Mouse (Mus musculus): ENCODE results near the gene Timm13. TPM values are rescaled to one million over a fixed set of nuclear protein-coding genes. Genes with fewer than 3 reads are reported as not detected.

Timm13 gene
- polyA plus RNA-seq, 1 experiment from 2014 or later: 282 TPM

DNA sequence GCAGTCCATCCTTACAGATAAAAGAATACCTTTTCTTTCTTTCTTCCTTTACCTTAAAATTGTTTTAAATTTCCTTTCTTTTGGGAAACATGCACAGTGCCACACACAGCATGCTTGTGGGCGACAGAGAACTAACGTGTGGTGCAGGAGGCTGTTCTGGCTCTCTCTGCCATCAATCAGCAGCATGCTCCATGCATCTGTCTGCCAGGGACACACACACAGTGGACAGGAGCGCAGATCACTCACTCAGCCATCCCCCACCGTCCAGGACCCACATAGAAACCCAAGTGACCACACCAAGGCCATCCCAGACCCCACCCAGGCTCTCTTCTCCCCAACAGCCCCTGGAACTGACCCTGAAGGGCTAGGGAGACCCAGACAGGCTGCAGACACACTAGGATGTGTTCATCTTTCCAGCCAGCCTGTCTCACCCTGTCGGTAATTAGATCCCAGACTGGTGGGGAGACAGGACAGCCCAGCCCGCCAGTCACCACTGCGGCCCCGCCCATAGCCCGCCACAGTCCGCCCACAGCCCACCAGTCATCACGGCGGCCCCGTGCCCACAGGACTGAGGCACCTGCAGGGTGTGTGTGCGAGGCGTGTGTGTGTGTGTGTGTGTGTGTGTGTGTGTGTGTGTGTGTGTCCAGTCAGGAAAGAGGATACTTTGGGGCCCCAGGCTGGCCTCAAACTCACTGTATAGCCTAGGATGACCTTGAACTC, 38.2 kb upstream of the Timm13 start:
- peaks cover 53% of the 10 kb centered on the region for H3K27me3 ChIP-seq (replicated peaks)
- H3K4me2 ChIP-seq (replicated peaks): peak overlapping the region; percentile 64
- WGBS: 10% methylated on average over 15 of the region's 15 CpGs
- H3K4me1 ChIP-seq: peaks cover 55% of the 10 kb centered on the region
- H3K9ac ChIP-seq: peak overlapping the region; percentile 41
- peak; percentile 27 for ATAC-seq (ENCODE audit: low FRiP score, low read depth)
- H3K36me3 ChIP-seq: no peaks in the 10 kb centered on the region
- no peaks in the 10 kb centered on the region for H3K9me3 ChIP-seq
- H3K4me3 ChIP-seq: no peak overlapping the region
- no peak overlapping the region for H3K27ac ChIP-seq

GRCm38 (mm10) chr10:80937646-80938045, 36.9 kb upstream of the Timm13 start:
- Histone ChIP-seq H3K4me2 (replicated peaks) (peak overlapping the region; percentile 31), H3K4me3 (no peak overlapping the region), H3K4me1 (peaks cover 67% of the 10 kb centered on the region), H3K27ac (no peak overlapping the region), H3K9me3 (no peaks in the 10 kb centered on the region), H3K27me3 (replicated peaks) (peaks cover 66% of the 10 kb centered on the region), H3K36me3 (no peaks in the 10 kb centered on the region), H3K9ac (0 out of 2 replicates have a peak overlapping the region, but pooled peaks have one; percentile 17)
- ATAC-seq (ENCODE audit: low FRiP score, low read depth): no peak
- WGBS: 38% methylated on average over 8 of the region's 8 CpGs

DNA sequence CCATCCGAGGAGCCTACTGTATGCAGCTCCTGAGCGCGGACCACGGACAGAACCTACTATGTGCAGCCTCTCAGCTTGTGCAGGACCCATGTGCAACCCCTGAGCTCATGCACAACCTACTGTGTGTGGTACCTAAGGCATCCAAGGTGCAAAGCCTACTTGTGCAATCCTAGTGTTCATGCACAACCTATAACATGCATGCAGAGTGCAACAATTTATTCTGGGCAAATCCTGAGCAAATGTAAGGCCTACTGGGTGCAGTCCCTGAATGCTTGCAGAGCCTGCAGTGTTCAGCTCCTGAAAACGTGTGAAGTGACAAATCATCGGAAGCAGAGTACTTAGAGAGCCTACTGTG, 36.0 kb upstream of the Timm13 start:
- peaks cover 75% of the 10 kb centered on the region for H3K4me1 ChIP-seq
- WGBS: 18% methylated on average over 6 of the region's 6 CpGs

DNA sequence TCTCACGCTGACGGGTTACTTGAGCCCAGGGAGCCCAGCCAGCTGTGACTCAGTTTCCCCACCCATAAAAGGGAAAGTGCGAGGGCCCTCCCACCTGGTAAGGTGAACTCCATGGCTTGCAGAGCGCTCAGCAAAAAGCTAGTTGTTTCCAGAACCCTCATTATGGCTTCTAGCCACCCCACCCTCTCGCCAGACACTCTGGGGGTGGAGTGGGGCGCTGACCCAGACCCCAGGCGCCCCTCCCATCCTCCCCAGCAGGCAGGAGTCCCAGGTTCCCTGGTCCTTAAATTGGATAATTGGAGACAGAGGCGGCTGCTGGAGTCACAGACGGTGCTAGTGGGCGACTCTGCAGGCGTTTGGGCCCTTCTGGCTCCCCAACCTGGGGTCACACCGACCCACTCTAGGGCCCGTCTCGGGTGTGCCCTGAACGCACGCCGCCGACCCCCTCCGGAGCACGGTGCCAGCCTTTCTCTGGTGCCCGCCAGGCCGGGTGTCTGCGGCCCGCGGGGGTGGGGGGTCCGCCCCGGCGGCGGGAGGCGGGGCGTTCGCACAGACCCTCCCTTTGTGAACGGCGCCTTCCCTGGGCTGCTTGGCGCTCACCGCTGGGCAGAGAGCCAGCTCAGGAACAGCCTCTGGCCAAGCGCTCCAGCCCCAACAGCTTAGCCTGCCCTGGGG, 35.5 kb upstream of the Timm13 start:
- peak; percentile 54 for ATAC-seq (ENCODE audit: low FRiP score, low read depth)
- H3K4me1 ChIP-seq: peaks cover 80% of the 10 kb centered on the region
- under 1% methylated on average over 37 of the region's 37 CpGs for WGBS
- H3K4me2 ChIP-seq (replicated peaks): peak overlapping the region; percentile 57
- H3K4me3 ChIP-seq: peak overlapping the region; percentile 25
- H3K27ac ChIP-seq: 0 out of 2 replicates have a peak overlapping the region, but pooled peaks have one; percentile 11
- no peaks in the 10 kb centered on the region for H3K36me3 ChIP-seq
- H3K27me3 ChIP-seq (replicated peaks): peaks cover 78% of the 10 kb centered on the region
- H3K9ac ChIP-seq: peak overlapping the region; percentile 27; the same call in 1 of the 2 replicates
- no peaks in the 10 kb centered on the region for H3K9me3 ChIP-seq

More for the DNA sequence above, 36.0 kb upstream of the Timm13 start:
- H3K4me2 ChIP-seq (replicated peaks): peak overlapping the region; percentile 57
- no peak for ATAC-seq (ENCODE audit: low FRiP score, low read depth)
- no peaks in the 10 kb centered on the region for H3K36me3 ChIP-seq
- H3K9me3 ChIP-seq: no peaks in the 10 kb centered on the region
- peaks cover 75% of the 10 kb centered on the region for H3K27me3 ChIP-seq (replicated peaks)
- no peak overlapping the region for H3K27ac ChIP-seq
- H3K4me3 ChIP-seq: no peak overlapping the region
- H3K9ac ChIP-seq: no peak overlapping the region; the same call in 1 of the 2 replicates

DNA sequence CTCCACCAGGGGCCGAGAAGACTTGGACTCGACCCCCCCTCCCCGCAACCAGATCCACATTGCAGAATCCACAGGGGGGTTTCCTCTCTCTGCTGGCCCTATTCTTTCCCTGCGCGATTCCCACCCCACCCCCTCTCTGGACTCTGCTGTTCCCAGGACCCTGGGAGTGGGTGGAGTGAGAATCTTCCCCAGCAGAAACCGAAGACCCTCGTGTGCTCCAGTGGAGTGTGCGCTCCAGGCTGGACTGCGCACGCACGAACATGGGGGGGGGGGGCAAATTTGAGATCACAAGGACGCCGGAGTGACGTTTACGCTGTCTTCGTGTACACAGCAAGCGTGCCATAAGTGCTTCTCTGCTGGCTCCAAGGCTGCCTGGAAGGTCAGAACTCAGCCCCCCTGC, 34.9 kb upstream of the Timm13 start:
- no peaks in the 10 kb centered on the region for H3K9me3 ChIP-seq
- no peak overlapping the region for H3K27ac ChIP-seq
- peaks cover 78% of the 10 kb centered on the region for H3K27me3 ChIP-seq (replicated peaks)
- H3K4me2 ChIP-seq (replicated peaks): peak overlapping the region; percentile 57
- peaks cover 84% of the 10 kb centered on the region for H3K4me1 ChIP-seq
- ATAC-seq (ENCODE audit: low FRiP score, low read depth): no peak
- no peak overlapping the region for H3K9ac ChIP-seq
- H3K4me3 ChIP-seq: 0 out of 2 replicates have a peak overlapping the region, but pooled peaks have one; percentile 25
- 3% methylated on average over 17 of the region's 17 CpGs for WGBS
- H3K36me3 ChIP-seq: no peaks in the 10 kb centered on the region

GRCm38 (mm10) chr10:80935241-80935640, 34.5 kb upstream of the Timm13 start:
- Histone ChIP-seq H3K4me1 (peaks cover 84% of the 10 kb centered on the region), H3K27me3 (replicated peaks) (peaks cover 81% of the 10 kb centered on the region), H3K27ac (no peak overlapping the region), H3K9me3 (no peaks in the 10 kb centered on the region), H3K4me2 (replicated peaks) (peak overlapping the region; percentile 57), H3K9ac (no peak overlapping the region), H3K4me3 (no peak overlapping the region), H3K36me3 (no peaks in the 10 kb centered on the region)
- no peak for ATAC-seq (ENCODE audit: low FRiP score, low read depth)
- WGBS: 2% methylated on average over 3 of the region's 3 CpGs

GRCm38 (mm10) chr10:80934136-80934985, 33.6 kb upstream of the Timm13 start:
- H3K27me3 ChIP-seq (replicated peaks): peaks cover 81% of the 10 kb centered on the region
- peak overlapping the region; percentile 88; the same call in 1 of the 2 replicates for H3K4me2 ChIP-seq (replicated peaks)
- H3K9ac ChIP-seq: no peak overlapping the region
- 31% methylated on average over 14 of the region's 14 CpGs for WGBS
- H3K9me3 ChIP-seq: no peaks in the 10 kb centered on the region
- H3K4me3 ChIP-seq: no peak overlapping the region
- no peaks in the 10 kb centered on the region for H3K36me3 ChIP-seq
- H3K27ac ChIP-seq: no peak overlapping the region
- peaks cover 81% of the 10 kb centered on the region for H3K4me1 ChIP-seq
- no peak for ATAC-seq (ENCODE audit: low FRiP score, low read depth)

DNA sequence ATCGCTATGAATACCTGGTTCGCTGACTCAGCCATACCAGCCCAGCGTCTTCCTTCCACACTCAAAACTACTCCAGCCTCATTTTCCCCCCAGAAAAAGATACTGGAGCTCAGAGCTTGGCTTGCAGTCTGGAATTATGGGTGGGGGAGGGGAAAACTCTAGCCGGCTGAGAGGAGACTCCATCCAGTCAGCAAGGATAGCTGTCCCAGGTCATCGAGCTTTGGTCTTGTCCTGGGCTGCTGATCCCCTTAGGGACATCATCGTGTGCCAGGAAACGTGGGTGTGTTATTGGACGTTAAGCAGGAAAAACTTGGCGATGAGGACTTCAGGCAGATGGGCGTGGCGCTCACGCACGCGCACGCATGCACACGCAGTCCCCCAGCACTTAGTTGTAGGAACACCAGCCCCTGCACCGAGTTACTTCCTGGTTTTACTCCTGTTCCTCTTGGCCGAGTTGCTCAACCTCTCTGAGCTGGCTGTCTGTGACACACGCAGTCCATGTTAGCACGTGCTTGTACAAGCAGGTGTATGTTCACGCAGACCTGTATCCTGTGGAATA, 32.7 kb upstream of the Timm13 start:
- Histone ChIP-seq H3K9me3 (no peaks in the 10 kb centered on the region), H3K27me3 (replicated peaks) (peaks cover 80% of the 10 kb centered on the region), H3K4me2 (replicated peaks) (peak overlapping the region; percentile 88), H3K27ac (no peak overlapping the region), H3K4me1 (peaks cover 76% of the 10 kb centered on the region), H3K9ac (no peak overlapping the region), H3K36me3 (no peaks in the 10 kb centered on the region), H3K4me3 (0 out of 2 replicates have a peak overlapping the region, but pooled peaks have one; percentile 15)
- WGBS: 2% methylated on average over 21 of the region's 21 CpGs
- no peak for ATAC-seq (ENCODE audit: low FRiP score, low read depth)

DNA sequence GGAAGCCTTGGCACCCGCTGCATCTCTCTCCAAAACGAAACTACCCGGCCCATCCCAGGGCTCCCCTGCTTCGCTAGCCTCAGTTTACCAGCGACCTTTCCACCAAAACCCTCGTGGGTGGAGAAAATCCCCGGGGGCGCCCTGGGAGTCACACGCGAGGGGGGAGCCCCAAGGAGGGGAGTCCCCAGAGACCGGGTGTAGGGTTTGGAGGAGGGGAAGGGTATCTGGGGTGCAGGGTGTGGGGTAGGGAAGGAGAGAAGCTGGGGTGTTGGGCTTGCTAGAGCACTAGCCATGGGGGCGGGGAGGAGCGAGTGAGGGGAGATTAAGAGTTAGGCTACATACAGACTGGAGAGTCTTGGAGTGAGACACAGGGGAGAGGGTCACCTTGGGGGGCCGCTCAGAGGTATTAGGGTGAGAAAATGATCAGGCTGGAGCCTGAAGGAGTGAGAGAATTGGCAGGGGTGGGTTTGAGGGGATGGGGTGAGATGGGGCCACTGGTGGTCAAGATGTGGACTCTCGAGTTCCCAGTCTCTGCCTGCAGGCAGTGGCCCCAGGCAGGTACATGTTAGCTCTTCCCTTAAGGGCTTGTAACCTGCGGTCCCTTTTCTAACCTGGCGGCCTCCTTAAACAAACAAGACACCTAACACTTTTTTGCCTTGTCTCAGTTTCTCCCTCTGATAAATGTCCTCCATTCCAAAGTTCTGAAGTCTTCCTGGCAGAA, 32.1 kb upstream of the Timm13 start:
- no peak overlapping the region for H3K27ac ChIP-seq
- H3K4me2 ChIP-seq (replicated peaks): peak overlapping the region; percentile 88
- H3K9me3 ChIP-seq: no peaks in the 10 kb centered on the region
- H3K36me3 ChIP-seq: no peaks in the 10 kb centered on the region
- ATAC-seq (ENCODE audit: low FRiP score, low read depth): no peak
- 2% methylated on average over 17 of the region's 17 CpGs for WGBS
- H3K27me3 ChIP-seq (replicated peaks): peaks cover 74% of the 10 kb centered on the region
- no peak overlapping the region for H3K9ac ChIP-seq
- peak overlapping the region; percentile 15; the same call in 1 of the 2 replicates for H3K4me3 ChIP-seq
- H3K4me1 ChIP-seq: peaks cover 72% of the 10 kb centered on the region

- ATAC-seq (ENCODE audit: low FRiP score, low read depth): no peak
- peaks cover 65% of the 10 kb centered on the region for H3K4me1 ChIP-seq
- no peak overlapping the region for H3K9ac ChIP-seq
- peaks cover 68% of the 10 kb centered on the region for H3K27me3 ChIP-seq (replicated peaks)
- peak overlapping the region; percentile 88 for H3K4me2 ChIP-seq (replicated peaks)
- H3K36me3 ChIP-seq: no peaks in the 10 kb centered on the region
- WGBS: under 1% methylated on average over 20 of the region's 20 CpGs
- H3K9me3 ChIP-seq: no peaks in the 10 kb centered on the region
- H3K27ac ChIP-seq: no peak overlapping the region
- peak overlapping the region; percentile 15; the same call in 1 of the 2 replicates for H3K4me3 ChIP-seq
Measured at GRCm38 (mm10) chr10:80932206-80932605, 31.4 kb upstream of the Timm13 start.

GRCm38 (mm10) chr10:80931695-80932094, 30.9 kb upstream of the Timm13 start:
- H3K36me3 ChIP-seq: no peaks in the 10 kb centered on the region
- WGBS: under 1% methylated on average over 26 of the region's 26 CpGs
- no peaks in the 10 kb centered on the region for H3K9me3 ChIP-seq
- H3K27me3 ChIP-seq (replicated peaks): peaks cover 63% of the 10 kb centered on the region
- peaks cover 60% of the 10 kb centered on the region for H3K4me1 ChIP-seq
- no peak overlapping the region for H3K27ac ChIP-seq
- ATAC-seq (ENCODE audit: low FRiP score, low read depth): no peak
- H3K9ac ChIP-seq: no peak overlapping the region
- H3K4me2 ChIP-seq (replicated peaks): peak overlapping the region; percentile 88
- peak overlapping the region; percentile 40 for H3K4me3 ChIP-seq

Data from neural tube, embryonic 12.5 days (tissue).